Mouse (Mus musculus) frontal cortex, postnatal 10 days (tissue): ENCODE data around the gene Slc25a21.

Experiments
- DNase-seq, 2 experiments: peaks; one replicate each; pipeline ENCODE4 v3.0.0; 2022; ENCODE audit warnings: low spot score in 2 of 2, mixed read lengths in 1 of 2

The Slc25a21 gene

GRCm38 (mm10) chr12:56890891-56891726 is 306.2 kb downstream of the Slc25a21 start:
- DNase-seq, result no peak

DNA sequence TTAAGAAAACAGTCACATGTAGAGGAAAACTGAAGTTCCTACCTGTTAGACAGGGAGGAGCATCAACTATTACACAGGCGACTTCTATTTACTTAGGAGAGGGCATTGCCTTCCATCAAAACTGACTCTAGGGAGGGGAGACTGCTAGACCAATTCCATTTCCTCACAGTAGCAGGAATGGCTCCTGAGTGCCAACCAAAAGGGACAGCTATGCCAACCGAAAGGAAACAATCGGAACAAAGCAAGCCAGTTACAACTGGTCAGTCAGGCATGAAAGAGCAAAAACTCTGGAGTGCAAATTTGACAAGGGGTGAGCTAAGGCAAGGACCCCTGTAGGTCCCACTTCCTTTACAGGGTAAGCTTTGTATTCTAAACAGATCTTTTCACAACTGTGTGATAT is 319.5 kb downstream of the Slc25a21 start:
- DNase-seq, result no peak

GRCm38 (mm10) chr12:56876549-56876948 is 320.7 kb downstream of the Slc25a21 start:
- DNase-seq, result no peak

GRCm38 (mm10) chr12:56873204-56873603 is 324.1 kb downstream of the Slc25a21 start:
- no peak for DNase-seq

DNA sequence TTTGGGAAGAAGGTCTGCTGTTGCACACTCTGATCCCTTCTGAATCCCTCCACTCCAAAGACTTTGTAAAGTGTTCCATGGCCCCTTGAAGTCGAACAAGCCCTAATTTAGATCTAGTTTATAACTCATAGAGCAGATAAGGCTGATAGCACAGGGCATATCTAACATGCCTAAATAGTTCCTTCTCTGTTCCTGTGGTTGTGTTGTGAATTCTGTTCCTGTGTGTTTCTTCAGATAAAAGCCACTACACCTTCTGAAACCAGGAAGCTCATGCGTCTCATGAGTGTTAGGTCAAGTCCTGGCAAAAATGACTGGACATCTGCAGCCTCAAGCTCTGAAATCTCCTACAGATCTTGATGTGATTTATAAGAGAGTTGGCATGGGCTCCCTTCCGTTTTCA is 326.7 kb downstream of the Slc25a21 start:
- DNase-seq, result no peak

DNA sequence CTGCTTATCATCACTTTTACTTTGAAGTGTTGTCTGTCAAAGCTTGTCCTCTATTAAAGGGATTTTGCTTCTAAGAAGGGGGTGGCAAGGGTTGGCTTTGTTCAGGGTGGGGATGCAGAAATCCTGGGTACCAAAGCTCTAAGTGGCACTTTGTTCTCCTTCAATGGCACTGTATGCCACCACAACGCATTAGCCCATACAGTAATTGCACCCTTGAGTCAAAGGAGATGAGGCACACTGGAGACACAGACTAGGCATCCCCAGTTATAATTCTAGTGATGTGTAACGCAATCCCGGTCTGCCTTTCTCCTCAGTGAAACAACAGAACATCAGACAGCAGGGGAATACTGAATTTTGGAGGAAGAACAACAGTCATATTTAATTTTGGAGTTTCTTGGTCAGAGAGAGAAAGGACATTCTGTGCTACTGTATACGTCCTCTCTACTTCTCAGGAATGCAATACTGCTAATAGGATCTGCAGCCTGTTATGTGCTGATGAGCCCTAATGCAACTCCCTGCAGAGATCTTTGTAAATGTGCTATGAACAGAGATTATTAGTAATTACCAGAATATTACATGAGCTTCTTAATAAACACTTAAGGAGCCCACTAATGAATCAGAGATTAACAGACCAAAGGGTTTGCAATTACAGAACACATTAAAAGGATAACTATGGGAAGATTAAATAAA is 333.3 kb downstream of the Slc25a21 start:
- DNase-seq, result no peak

DNA sequence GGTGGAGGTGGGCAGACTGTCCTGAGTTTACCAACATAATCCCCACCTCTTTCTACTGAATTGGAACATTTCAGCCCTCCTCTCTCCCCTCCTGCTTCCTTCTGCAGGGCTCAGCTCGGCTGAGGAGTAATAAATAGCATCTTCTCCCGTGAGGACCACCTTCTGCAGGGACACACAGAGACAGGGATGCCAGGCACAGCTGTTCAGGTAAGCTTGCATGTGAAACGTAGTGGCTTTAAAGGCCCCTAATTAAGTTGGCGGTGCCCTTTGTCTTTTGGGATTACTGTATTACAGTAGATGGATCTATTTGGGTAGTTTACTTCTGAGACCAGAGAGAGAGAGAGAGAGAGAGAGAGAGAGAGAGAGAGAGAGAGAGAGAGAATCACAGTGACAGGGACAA is 344.6 kb downstream of the Slc25a21 start:
- no peak for DNase-seq

DNA sequence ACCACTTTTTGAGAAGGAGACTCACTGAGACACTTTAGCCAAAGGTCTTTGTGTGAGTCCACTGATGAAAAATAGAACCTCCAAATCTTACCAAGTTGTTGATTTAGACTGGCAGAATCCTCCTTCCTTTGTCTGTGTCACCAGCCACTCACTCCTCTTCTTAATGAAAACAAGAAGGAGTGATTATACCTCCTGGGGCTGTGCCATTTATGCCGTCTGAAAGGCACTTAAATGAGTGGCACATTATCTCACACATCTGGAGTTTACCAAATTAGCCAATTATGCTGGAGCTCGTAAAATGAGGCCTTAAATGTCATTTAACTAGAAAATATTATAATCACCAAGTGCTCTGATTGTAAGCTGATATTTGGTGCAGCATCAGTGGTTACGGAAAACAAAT is 345.8 kb downstream of the Slc25a21 start:
- no peak for DNase-seq

DNA sequence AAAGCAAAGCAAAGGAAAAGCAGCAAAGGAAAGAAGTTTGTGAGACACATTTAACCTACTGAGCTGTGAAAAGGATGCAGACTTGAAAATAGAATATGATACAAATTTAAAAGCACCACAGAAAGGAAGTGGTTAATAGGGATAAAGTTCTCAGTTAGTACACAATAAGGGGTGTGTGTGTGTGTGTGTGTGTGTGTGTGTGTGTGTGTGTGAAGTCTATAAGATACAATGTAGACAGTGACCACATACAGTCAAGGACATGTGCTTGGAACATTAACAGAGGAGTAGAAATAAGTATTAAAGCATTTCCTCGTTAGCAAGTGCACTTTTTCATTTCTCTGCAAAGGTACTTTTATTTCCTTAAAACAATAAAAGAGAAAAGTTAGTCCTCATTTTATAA is 367.3 kb downstream of the Slc25a21 start:
- no peak for DNase-seq

GRCm38 (mm10) chr12:56829455-56829883 is 367.8 kb downstream of the Slc25a21 start:
- no peak for DNase-seq

GRCm38 (mm10) chr12:56827808-56828384 is 369.4 kb downstream of the Slc25a21 start:
- DNase-seq, result no peak

GRCm38 (mm10) chr12:56824688-56825087 is 372.6 kb downstream of the Slc25a21 start:
- no peak for DNase-seq

DNA sequence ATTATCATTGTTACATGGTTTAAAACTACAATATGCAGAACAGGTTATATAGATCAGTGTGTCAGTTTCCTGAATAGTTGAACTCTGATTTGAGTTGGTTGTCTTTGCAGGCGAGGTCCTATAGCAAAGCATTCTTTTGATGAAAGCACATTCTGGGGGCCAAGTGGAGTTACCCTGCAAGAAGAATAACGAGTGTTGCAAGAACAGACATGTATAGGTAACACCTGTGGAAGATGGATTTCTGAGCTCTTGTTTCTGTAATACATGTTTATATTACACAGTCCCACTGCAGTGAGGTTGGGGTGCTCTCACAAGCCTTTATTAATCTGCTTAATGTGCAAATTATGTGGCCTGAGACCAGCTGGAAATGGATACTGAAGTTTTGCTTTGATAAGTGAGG is 375.1 kb downstream of the Slc25a21 start:
- DNase-seq, result no peak

DNA sequence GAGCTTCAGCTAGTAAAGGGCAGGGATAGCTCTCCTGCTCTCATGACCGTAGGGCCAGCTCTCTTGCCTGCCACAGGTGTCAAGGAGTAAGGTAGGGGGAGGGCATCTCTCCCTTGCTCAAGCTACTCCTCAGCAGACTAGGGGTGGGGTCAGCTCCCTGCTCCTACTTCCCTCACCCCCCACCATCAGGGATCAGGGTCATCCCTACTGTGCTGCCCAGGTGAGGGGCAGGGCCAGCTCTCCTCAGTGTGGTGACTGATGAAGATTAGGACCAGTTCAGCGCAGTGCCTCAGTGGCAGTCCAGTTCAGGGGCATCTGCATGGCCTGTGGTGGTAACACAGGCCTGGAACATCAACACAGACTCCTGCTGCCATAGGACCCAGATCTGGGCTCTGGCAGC is 376.7 kb downstream of the Slc25a21 start:
- DNase-seq, result no peak

DNA sequence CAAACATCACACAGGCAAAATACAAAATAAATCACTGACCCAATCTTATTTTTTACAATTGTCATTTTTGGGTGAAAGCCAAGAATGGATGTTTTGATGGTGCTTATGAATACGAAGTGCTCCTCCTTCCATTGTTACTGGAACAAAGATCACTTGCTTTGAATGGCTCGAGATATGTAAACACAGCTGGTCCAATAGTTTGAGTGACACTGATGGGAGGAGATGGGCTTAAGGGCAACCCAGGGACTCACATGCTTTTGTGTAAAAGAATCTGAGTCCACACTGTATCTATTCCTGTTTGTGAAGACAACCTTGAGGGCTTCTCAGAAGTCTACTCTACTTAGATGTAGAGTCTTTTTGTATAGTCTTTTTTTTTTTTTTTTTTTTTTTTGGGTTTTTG is 389.8 kb downstream of the Slc25a21 start:
- no peak for DNase-seq

GRCm38 (mm10) chr12:56807078-56807477 is 390.2 kb downstream of the Slc25a21 start:
- no peak for DNase-seq

GRCm38 (mm10) chr12:56804487-56804886 is 392.8 kb downstream of the Slc25a21 start:
- DNase-seq, result no peak

GRCm38 (mm10) chr12:56798641-56799415 is 398.4 kb downstream of the Slc25a21 start:
- DNase-seq, result no peak

DNA sequence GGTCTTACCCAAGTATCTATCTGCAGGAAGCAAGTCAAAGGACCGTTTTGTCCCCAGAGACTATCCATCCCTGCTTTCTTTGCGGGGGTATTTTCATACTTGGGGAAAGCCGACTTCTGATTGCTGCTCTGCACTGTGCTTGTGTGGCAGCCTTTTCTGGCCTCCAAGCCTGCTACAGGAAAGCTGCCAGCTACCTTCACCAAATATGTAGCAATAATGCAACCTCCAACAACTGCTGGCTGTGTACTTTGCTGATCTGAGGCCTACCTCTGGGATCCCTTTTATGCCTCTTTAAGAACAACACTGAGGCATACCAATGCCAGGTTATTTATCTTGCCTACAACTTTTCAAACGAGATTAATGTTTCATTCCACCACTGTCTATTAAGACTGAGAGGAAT is 408.0 kb downstream of the Slc25a21 start:
- no peak for DNase-seq

GRCm38 (mm10) chr12:56785250-56785649 is 412.0 kb downstream of the Slc25a21 start:
- no peak for DNase-seq

- DNase-seq, result no peak
Measured at GRCm38 (mm10) chr12:56781196-56781595, 416.1 kb downstream of the Slc25a21 start.

GRCm38 (mm10) chr12:56779621-56780020 is 417.7 kb downstream of the Slc25a21 start:
- no peak for DNase-seq
